Mouse (Mus musculus): ENCODE results near the gene Atrnl1.

The Atrnl1 gene

GRCm38 (mm10) chr19:58119681-58120173 lies 508.9 kb downstream of the Atrnl1 start:
- no peak for DNase-seq (ENCODE audit: low read depth)

- DNase-seq (ENCODE audit: low read depth) = no peak
Measured at GRCm38 (mm10) chr19:58120661-58121060, 509.8 kb downstream of the Atrnl1 start.

DNA sequence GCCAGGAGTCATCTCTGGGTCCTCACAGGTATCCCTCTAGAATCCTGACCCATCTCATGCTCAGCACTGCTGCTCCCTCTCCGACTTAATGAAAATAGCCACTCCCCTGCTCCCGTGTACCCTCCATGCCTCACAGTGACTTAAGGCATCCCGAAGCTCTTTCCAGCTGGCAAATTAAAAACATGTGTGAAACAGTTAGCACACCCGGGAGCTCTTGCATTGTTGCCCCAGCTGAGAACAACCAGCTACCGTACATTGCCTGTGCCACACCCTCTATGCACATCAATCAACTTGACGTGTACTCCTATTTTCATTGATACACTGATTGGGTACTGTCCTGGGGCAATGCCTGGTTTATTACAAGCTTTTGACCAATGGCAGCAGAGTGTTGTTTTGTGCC lies 510.8 kb downstream of the Atrnl1 start:
- no peak for DNase-seq (ENCODE audit: low read depth)

DNA sequence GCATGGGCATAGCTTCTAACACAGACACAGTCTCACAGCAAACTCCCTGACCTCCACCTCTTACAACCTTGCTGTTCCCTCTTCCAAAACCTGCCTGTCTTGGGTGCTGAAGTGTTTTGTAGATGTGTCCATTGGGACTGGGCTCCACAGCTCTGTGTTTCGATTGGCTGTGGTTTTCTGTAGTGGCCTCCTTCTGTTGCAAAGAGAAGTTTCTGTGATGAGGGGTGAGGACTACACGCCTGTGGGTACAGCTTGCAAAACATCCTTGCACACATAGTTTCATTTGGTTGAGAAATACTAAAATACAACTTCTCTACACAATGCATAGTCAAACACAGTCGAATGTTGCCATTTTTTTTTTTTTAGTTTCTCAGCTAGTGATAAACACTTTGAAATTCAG lies 512.8 kb downstream of the Atrnl1 start:
- no peak for DNase-seq (ENCODE audit: low read depth)

GRCm38 (mm10) chr19:58124566-58124965 lies 513.7 kb downstream of the Atrnl1 start:
- no peak for DNase-seq (ENCODE audit: low read depth)

GRCm38 (mm10) chr19:58125010-58125409 lies 514.2 kb downstream of the Atrnl1 start:
- no peak for DNase-seq (ENCODE audit: low read depth)

- no peak for DNase-seq (ENCODE audit: low read depth)
Measured at GRCm38 (mm10) chr19:58131896-58132295, 521.1 kb downstream of the Atrnl1 start.

DNA sequence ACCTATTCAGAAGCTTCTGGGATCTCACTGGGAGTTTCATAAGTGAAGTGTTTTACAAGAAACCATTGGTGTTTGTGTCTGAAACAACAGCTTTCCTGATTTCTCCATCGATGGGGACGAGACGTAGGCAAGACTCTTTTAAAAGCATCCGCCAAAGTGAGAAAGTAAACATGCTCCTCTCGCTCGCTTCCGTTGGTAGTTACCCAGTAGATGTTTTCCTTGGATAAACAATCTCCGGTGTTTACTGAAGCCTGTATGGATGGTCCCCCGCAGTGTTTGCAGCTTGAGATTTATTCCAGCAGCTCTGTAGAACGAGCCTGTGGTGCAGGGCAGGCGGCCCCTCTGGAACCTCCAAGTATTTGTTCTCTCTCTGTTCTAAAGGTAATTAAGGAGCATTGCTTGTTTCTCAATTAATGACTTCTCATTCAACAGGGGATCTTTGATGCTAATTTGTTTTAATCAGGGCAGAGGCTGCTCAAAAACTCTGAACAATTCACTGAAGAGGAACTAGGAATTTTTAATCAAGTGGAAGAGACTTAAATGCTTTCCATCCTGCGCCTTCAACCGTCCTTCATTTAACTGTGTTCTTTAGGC lies 529.5 kb downstream of the Atrnl1 start:
- DNase-seq (ENCODE audit: low read depth) = no peak

GRCm38 (mm10) chr19:58143853-58144454 lies 533.1 kb downstream of the Atrnl1 start:
- no peak for DNase-seq (ENCODE audit: low read depth)

DNA sequence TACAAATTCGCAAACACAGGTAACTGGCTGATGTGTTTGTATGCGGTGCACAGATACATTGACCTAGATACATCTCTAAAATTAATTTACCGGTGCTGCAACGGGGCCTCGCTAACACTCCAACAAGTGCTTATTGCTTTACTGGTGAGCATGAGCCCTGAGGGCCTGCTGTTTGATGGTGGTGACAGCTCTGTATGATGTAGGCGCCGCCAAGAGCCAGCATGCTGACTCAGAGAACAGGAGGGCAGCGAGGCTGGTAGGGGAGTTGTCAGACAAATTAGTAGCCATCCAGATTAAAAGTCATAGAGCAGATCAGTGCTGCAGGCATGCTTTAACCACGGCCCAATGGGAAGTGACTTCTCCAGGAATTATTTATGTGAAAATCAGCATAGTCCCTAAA lies 534.7 kb downstream of the Atrnl1 start:
- peak; percentile 85 for DNase-seq (ENCODE audit: low read depth)

DNA sequence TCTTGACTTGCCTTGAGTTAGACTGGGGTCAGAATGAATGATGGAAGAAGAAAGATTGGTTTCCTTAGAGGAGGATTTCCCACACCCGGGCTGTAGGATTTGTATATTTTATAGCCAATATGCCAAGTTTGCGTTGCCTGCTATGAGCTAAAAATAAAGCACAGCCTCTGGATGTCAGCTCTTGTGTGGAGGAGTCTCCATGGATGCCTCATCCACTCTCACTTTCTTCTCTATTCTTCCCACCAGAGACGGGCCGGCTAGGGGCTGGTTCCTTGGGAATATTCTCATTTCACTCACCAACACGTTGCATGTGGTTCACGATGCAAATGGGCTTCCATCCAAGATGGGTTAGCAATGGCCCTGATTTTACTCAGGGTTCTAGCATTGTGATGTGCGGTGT lies 540.4 kb downstream of the Atrnl1 start:
- DNase-seq (ENCODE audit: low read depth) = no peak

DNA sequence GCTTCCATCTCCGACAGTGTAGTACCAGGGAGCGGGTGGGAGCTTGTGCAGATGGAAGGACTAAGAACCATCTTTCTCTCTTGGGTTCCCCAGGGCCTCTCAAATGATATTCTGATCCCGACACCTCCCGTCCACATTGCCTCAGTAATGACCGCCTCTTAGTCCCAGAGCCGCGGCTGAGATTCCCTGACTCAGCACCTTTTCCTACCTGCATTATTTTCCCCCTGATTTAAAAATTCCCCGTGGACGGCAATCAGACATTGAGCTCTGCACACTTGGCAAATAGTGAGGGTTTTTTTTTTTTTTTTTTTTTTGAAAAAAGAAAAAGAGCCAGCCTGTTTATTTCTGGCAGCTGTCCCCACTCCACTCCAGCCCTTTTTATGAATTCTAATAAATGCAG lies 550.7 kb downstream of the Atrnl1 start:
- DNase-seq (ENCODE audit: low read depth) = no peak

DNA sequence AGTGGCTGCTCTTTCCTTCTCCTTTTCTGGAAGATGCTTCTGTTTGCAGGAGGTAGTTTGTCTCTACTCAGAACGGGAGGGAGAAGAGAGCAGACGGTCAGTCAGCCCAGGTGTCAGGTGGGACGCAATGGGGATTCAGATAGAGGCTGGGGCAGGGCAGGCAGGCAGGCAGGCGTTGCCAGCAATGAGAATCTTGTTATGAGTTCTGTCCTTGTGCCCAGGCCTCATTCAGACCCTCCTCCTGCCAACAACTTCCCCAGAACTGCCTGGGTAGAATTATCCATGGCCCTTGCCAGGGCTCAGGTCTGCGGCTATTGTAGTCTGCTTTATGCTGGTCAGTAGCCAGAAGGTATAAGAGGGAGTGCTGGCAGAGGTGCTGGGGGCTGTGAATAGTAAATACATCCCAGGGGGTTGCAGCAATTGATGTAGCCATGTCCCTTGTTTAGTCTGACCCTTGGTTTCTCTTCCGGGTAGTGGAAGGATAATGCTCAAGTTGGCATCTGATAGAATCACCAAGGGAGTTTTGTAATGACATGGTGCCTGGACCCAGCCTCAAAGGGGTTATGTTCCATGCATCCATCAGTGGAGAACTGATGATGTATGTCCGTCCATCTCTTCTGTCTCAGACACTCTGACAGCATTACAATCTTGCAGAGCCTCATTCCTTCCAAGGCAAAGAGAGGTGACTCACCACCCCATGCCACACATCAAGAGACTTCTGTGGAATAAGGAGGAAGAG lies 554.2 kb downstream of the Atrnl1 start:
- peak; percentile 56 for DNase-seq (ENCODE audit: low read depth)

- peak; percentile 52 for DNase-seq (ENCODE audit: low read depth)
Measured at GRCm38 (mm10) chr19:58165635-58166015, 554.8 kb downstream of the Atrnl1 start.

GRCm38 (mm10) chr19:58166147-58166546 lies 555.3 kb downstream of the Atrnl1 start:
- DNase-seq (ENCODE audit: low read depth) = no peak

GRCm38 (mm10) chr19:58178410-58178809 lies 567.6 kb downstream of the Atrnl1 start:
- DNase-seq (ENCODE audit: low read depth) = no peak

DNA sequence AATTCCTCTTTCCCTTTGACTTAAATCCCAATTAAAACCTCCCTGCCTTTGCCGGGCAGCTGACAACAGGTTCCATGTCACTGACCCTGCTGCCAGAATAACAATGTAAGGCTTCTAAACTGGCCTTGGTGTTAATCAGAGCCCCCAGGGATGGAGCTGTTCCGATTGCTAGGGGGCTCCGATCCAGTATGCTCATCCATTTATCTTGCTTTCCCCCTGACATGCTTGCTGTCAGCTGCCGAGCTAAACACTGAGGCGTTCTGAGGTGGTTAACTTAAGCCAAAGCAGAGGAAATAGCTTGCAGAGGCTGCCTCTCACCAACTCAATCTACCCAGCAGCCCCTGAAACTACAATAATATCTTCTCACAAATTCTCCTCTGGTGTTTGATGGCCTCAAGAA lies 569.9 kb downstream of the Atrnl1 start:
- no peak for DNase-seq (ENCODE audit: low read depth)
